Mouse (Mus musculus) limb, embryonic 14.5 days (tissue): ENCODE results near the gene Snx22. TPM values are rescaled to one million over a fixed set of nuclear protein-coding genes. Genes with fewer than 3 reads are reported as not detected.
A peak's percentile ranks its signal among the peaks of the same experiment; 100 is the strongest.

Experiments used
- ATAC-seq: fragments of 200-750 bp; cut with Nextera tagmentation; 2 replicates; pipeline ENCODE4 v1.8.0; 2017; ENCODE audit warnings: low read depth, moderate number of reproducible peaks, moderate TSS enrichment; ENCODE audit not compliant: low FRiP score
- DNase-seq: peaks from one replicate; pipeline ENCODE4 v3.0.0-alpha.2; 2015; ENCODE audit warnings: low spot score
- H3K27ac ChIP-seq: fragments of 300-500 bp; sonication (generic); replicated peaks from 2 replicates; pipeline ENCODE4 v1.5.1; 2014; ENCODE audit warnings: low read depth, mild to moderate bottlenecking, low read length, moderate library complexity, mixed read lengths
- H3K27me3 ChIP-seq: fragments of 300-500 bp; sonication (generic); 2 replicates; pipeline ENCODE4 v1.6.1; 2014; ENCODE audit warnings: low read length, mixed read lengths; ENCODE audit not compliant: control insufficient read depth, insufficient read depth
- H3K36me3 ChIP-seq: fragments of 300-500 bp; sonication (generic); 2 replicates; pipeline ENCODE4 v1.6.1; 2014; ENCODE audit warnings: mild to moderate bottlenecking, low read length, moderate library complexity, mixed read lengths; ENCODE audit not compliant: control insufficient read depth, insufficient read depth
- H3K4me1 ChIP-seq: fragments of 300-500 bp; sonication (generic); 2 replicates; pipeline ENCODE4 v1.6.1; 2014; ENCODE audit warnings: antibody characterized with exemption, low read length, mixed read lengths; ENCODE audit not compliant: control insufficient read depth, insufficient read depth
- H3K4me2 ChIP-seq: fragments of 300-500 bp; sonication (generic); replicated peaks from 2 replicates; pipeline ENCODE4 v1.6.1; 2014; ENCODE audit warnings: low read depth, mild to moderate bottlenecking, low read length, moderate library complexity; ENCODE audit not compliant: severe bottlenecking
- H3K4me3 ChIP-seq: fragments of 300-500 bp; sonication (generic); replicated peaks from 2 replicates; pipeline ENCODE4 v1.5.1; 2014; ENCODE audit warnings: low read length
- H3K9ac ChIP-seq: fragments of 300-500 bp; sonication (generic); 2 replicates; pipeline ENCODE4 v1.6.1; 2014; ENCODE audit warnings: mild to moderate bottlenecking, low read depth, low read length, moderate library complexity; ENCODE audit not compliant: severe bottlenecking
- H3K9me3 ChIP-seq: fragments of 300-500 bp; sonication (generic); 2 replicates; pipeline ENCODE4 v1.6.1; 2016; ENCODE audit warnings: low read length; ENCODE audit not compliant: control insufficient read depth
- POLR2A ChIP-seq: fragments of 200-500 bp; IDR thresholded peaks from 2 replicates; pipeline ENCODE4 v1.8.0; 2012; ENCODE audit warnings: inconsistent platforms, mild to moderate bottlenecking, moderate library complexity, borderline replicate concordance; ENCODE audit not compliant: insufficient read depth, insufficient read length; ENCODE audit errors: extremely low read depth
- WGBS: fragments of 180-500 bp; shearing (Covaris S2); extraction: QIAGEN DNeasy Blood & Tissue Kit; methylation state at CpG from one replicate; pipeline ENCODE4 v1.1.7; 2014; 5-methylcytosine and 5-hydroxymethylcytosine counted together
- polyA plus RNA-seq, 2 experiments: library from polyadenylated mRNA; depleted of rRNA in 1 of 2; stranded (reverse) in 1 of 2; unstranded in 1 of 2; fragments of >200 nt; fragmentation: Nextera tagmentation in 1 of 2; extraction: Ambion mirVana in 1 of 2; gene quantifications; 2 replicates each; pipeline versions ENCODE4 v1.2.1 to v1.2.3; 2012 to 2014

Gene Snx22
- polyA plus RNA-seq, 2 experiments = 3.1 to 5.0 TPM

DNA sequence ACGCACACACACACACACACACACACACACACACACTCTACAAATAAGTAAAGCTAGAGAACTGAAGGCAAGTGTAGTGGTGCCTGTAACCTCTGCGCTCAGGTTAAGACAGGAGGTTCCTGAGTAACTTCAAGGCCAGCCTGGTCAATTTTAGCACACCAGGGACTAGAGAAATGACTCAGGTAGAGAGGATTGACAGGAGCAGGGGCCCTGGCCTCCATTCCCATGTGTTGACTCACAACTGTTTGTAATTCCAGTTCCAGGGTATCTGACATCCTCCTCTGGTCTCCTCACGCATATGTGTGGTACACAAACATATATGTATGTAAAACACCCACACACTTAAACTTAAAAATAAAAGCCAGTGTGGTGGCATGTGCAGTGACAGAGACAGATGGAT lies 6.1 kb downstream of the Snx22 start:
- Histone ChIP-seq H3K4me3 (no peak overlapping the region), H3K9ac (no peak overlapping the region), H3K4me2 (no peak overlapping the region), H3K27ac (no peak overlapping the region), H3K4me1 (peaks cover 13% of the 10 kb centered on the region), H3K9me3 (no peaks in the 10 kb centered on the region), H3K27me3 (peaks cover 9% of the 10 kb centered on the region; the same call in 1 of the 2 replicates), H3K36me3 (peaks cover 49% of the 10 kb centered on the region)
- WGBS = 93% methylated on average over 3 of the region's 3 CpGs
- ATAC-seq (no peak), DNase-seq (no peak)
- TF ChIP-seq POLR2A = no peak

DNA sequence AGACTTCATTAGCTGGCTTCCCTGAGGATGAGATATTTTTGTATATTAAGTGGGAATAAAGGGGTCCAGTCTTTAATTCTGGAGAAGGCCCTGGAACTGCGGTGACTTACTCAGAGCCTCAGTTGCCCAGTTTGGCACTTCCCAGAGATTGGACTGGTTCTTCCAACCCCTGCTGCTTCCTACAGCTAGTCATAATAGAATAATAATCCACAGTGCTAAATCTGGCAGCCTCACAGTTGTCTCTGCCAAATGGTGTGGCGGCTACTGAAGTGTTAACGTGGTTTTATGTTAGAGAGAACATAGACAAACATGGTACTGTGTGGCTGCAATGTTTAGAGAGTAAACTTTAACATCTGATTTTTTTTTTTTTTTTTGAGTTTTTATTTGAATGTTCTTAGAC lies 7.9 kb downstream of the Snx22 start:
- peaks cover 13% of the 10 kb centered on the region for H3K4me1 ChIP-seq
- 92% methylated on average over 3 of the region's 3 CpGs for WGBS
- ATAC-seq (no peak), DNase-seq (no peak)
- no peak overlapping the region for H3K27ac ChIP-seq
- no peaks in the 10 kb centered on the region for H3K9me3 ChIP-seq
- H3K36me3 ChIP-seq = peaks cover 39% of the 10 kb centered on the region
- H3K9ac ChIP-seq = no peak overlapping the region
- H3K27me3 ChIP-seq = no peaks in the 10 kb centered on the region
- TF ChIP-seq POLR2A = no peak
- H3K4me2 ChIP-seq = peak overlapping the region; percentile 54
- H3K4me3 ChIP-seq = peak overlapping the region; percentile 76; the same call in 1 of the 2 replicates

DNA sequence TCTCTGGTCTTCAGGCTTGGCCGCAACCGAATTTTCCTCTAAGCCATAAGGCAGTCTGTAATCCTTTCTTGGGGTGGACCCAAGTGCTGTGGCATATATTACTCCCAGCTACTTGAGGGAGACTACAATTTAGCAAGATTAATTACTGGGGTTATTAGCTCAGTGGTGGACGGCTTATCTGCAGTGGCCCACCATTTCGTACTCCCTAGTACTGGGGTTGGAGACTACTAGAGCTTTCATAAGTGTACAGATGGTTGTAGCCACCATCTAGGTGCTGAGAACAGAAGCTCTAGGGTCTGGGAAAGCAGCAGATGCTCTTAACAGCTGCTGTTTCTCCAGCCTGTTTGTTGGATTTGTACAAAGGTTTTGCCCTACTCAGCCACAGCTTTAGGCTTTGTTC lies 8.5 kb downstream of the Snx22 start:
- H3K27me3 ChIP-seq = no peaks in the 10 kb centered on the region
- WGBS = 34% methylated on average over 4 of the region's 4 CpGs
- DNase-seq (no peak), ATAC-seq (no peak)
- H3K4me2 ChIP-seq = peak overlapping the region; percentile 54
- H3K9ac ChIP-seq = peak overlapping the region; percentile 85
- H3K9me3 ChIP-seq = no peaks in the 10 kb centered on the region
- peak overlapping the region; percentile 76 for H3K4me3 ChIP-seq
- no peak overlapping the region; the same call in 1 of the 2 replicates for H3K27ac ChIP-seq
- no peak for TF ChIP-seq POLR2A
- H3K36me3 ChIP-seq = peaks cover 32% of the 10 kb centered on the region
- peaks cover 13% of the 10 kb centered on the region for H3K4me1 ChIP-seq

DNA sequence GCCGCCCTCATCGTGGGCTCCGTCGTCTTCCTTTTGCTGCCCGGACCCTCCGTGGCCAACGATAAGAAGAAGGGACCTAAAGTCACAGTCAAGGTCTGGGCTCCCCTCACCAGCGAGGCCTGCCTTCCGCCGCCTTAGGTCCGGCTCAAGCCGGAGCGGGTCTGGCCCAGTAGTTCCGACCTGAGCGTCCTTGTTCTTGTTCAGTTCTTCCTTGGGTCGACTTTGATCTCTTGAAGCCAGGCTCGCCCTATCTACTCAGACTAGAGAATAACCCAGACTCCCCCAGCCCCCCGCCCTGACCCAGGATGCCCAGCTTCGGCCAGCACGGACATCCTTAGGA lies 9.2 kb downstream of the Snx22 start:
- H3K4me2 ChIP-seq = peak overlapping the region; percentile 54
- H3K4me3 ChIP-seq = peak overlapping the region; percentile 76
- H3K4me1 ChIP-seq = peaks cover 13% of the 10 kb centered on the region
- peak; percentile 58 for ATAC-seq
- H3K36me3 ChIP-seq = peaks cover 25% of the 10 kb centered on the region
- TF ChIP-seq POLR2A = 0 out of 2 replicates have a peak, but pooled peaks have one; percentile 88
- peak overlapping the region; percentile 71 for H3K27ac ChIP-seq
- H3K27me3 ChIP-seq = no peaks in the 10 kb centered on the region
- no peak for DNase-seq
- WGBS = under 1% methylated on average over 20 of the region's 20 CpGs
- H3K9ac ChIP-seq = peak overlapping the region; percentile 85
- no peaks in the 10 kb centered on the region for H3K9me3 ChIP-seq

DNA sequence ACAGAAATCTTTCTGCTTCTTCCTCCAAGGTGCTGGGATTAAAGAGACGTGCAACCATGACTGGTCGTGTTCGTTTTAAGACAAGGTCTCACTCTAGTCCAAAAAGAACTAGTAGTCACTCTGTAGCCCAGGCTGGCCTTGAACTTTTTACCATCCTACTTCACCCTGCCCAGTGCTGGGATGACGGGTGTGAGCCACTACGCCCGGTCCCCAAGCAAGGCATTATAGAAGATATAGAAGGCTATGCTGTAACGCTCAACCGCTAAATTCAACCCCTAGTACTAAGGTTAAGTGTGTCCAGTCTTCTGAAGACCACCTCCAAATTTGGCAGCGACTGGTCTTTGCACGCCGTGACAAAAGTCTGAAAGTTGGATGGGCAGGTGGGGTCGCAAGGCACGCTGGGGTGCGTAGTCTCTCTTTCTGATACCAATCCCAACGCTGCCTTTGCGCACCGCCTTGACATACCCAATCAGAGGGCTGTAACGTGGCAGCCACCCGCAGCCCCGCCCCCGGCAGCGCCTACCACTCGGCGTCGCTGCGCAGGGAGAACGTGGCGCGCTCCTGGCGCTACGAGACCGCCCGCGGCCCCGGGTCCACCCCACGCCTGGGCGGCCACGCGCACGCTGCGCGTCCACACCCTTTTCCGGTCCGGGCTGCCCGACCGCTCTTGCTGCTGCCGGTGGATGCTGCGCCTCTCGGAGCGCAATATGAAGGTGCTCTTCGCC lies 9.8 kb downstream of the Snx22 start, which contains the start of gene Ppib:
Gene Ppib (plus strand): TSS at position 640 of the 725 bp plus-strand sequence.
- peak within 1 kb of the TSS; percentile 71 for H3K27ac ChIP-seq
- peak; percentile 99 for DNase-seq

More for the DNA sequence above, 9.8 kb downstream of the Snx22 start, which contains the start of gene Ppib:
- peak within 1 kb of the TSS; percentile 75 for H3K4me2 ChIP-seq
- H3K9me3 ChIP-seq = no peaks in the 10 kb centered on the region
- H3K4me3 ChIP-seq = peak within 1 kb of the TSS; percentile 76
- ATAC-seq = peak; percentile 99
- H3K36me3 ChIP-seq = peaks cover 22% of the 10 kb centered on the region
- WGBS = under 1% methylated on average over 49 of the region's 51 CpGs
- H3K9ac ChIP-seq = peak within 1 kb of the TSS; percentile 85
- peak; percentile 77; the same call in 1 of the 2 replicates for TF ChIP-seq POLR2A
- peaks cover 13% of the 10 kb centered on the region for H3K4me1 ChIP-seq
- H3K27me3 ChIP-seq = no peaks in the 10 kb centered on the region
